19 mouse cellular contexts compared by ENCODE assay signal in the genomic region with DNA sequence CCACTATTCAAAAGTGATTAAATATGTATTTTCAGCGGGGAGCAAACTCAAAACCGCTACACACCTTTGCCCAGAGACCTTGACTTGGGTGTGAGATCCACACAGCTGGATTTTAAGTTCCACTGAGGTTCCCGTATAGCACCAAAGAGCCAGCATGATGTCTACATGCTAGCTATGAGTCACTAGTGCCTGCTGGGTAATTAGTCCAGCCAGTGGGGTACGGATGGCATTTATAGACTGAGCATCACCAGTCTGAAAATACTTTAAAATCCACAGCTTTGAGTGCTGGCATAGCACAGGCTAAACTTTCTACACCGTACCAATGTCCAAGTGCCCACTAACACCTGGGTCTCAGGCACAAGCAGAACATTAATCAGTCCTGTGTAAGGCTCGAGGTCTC. TPM values are rescaled to one million over a fixed set of nuclear protein-coding genes. Genes with fewer than 3 reads are reported as not detected.
DNase-seq lines count a peak whose midpoint lies in the region; ATAC-seq and TF ChIP-seq lines count a peak whose summit lies in the region.
"Had no signal": no experiment of that assay in that cellular context is flagged by ENCODE, and none has a peak within 500 bp of the region (broad histone marks: within the 10 kb centered on the region; RNA-seq: fewer than 3 reads in every experiment).

No protein-coding gene starts in this region.

- H3K9me3 ChIP-seq in heart, embryonic 10.5 days = no peaks in the 10 kb centered on the region
- no peaks in the 10 kb centered on the region for H3K9me3 ChIP-seq in heart, postnatal 0 days (replicated peaks; ENCODE audit: control insufficient read depth, low read length)
- H3K9me3 ChIP-seq in lung, embryonic 15.5 days = no peaks in the 10 kb centered on the region
- H3K9me3 ChIP-seq: forebrain, embryonic 10.5 days; midbrain, embryonic 15.5 days had no signal

- H3K4me1 ChIP-seq in heart, embryonic 10.5 days = peaks cover 68% of the 10 kb centered on the region
- H3K4me1 ChIP-seq in heart, postnatal 0 days (ENCODE audit: control insufficient read depth, insufficient read depth) = peaks cover 39% of the 10 kb centered on the region
- H3K4me1 ChIP-seq in lung, embryonic 15.5 days = peaks cover 38% of the 10 kb centered on the region

- peak overlapping the region; percentile 18; the same call in 1 of the 2 replicates for H3K27ac ChIP-seq in heart, embryonic 10.5 days
- H3K27ac ChIP-seq in heart, postnatal 0 days (ENCODE audit: low read depth) = peak overlapping the region; percentile 71
- H3K27ac ChIP-seq in lung, embryonic 15.5 days = peak overlapping the region; percentile 70; the same call in 1 of the 2 replicates
- H3K27ac ChIP-seq: forebrain, embryonic 10.5 days; liver, embryonic 14.5 days; midbrain, embryonic 15.5 days had no signal

- peak overlapping the region; percentile 37; the same call in 1 of the 2 replicates for H3K4me2 ChIP-seq in heart, postnatal 0 days (ENCODE audit: low read depth, low read length)
- H3K4me2 ChIP-seq in lung, embryonic 15.5 days = no peak overlapping the region
- H3K4me2 ChIP-seq: midbrain, embryonic 15.5 days had no signal

- no peak for DNase-seq in heart, embryonic 10.5 days (ENCODE audit: low spot score)
- no peak for DNase-seq in heart, adult 9 months (ENCODE audit: low spot score in 2 of 2)
- DNase-seq in heart, postnatal 0 days (ENCODE audit: low spot score) = no peak
- no peak for DNase-seq in heart, postnatal 25 days (ENCODE audit: low spot score)
- DNase-seq in lung, postnatal 25 days (ENCODE audit: low spot score) = no peak
- DNase-seq in Muller cell, postnatal 12 days (ENCODE audit: inconsistent ontology term) = peak; percentile 64
- no peak for DNase-seq in right cerebral cortex, adult 2 months (ENCODE audit: low spot score in 2 of 2)
- DNase-seq: kidney, adult 11 months; lung, postnatal 36 days; thymus, postnatal 14 days had no signal

- 71% methylated on average over 6 of the region's 6 CpGs for WGBS in heart, embryonic 10.5 days
- 62% methylated on average over 6 of the region's 6 CpGs for WGBS in heart, postnatal 0 days
- 73% methylated on average over 6 of the region's 6 CpGs for WGBS in lung, embryonic 15.5 days

- TF ChIP-seq CTCF in heart, postnatal 0 days (IDR thresholded peaks at IDR 0.05; ENCODE audit: low read depth) = no peak

- no peak for TF ChIP-seq EP300 in heart, postnatal 0 days (IDR thresholded peaks at IDR 0.05; ENCODE audit: low read depth)

- H3K4me3 ChIP-seq in heart, embryonic 10.5 days = no peak overlapping the region
- H3K4me3 ChIP-seq in heart, postnatal 0 days (ENCODE audit: low read depth, low read length) = no peak overlapping the region
- no peak overlapping the region for H3K4me3 ChIP-seq in lung, embryonic 15.5 days
- H3K4me3 ChIP-seq: forebrain, embryonic 10.5 days; midbrain, embryonic 15.5 days; myocyte had no signal

- intact Hi-C loops in heart, postnatal 25 days (cut with DNase I) = no loop called here

- H3K36me3 ChIP-seq in heart, embryonic 10.5 days = peaks cover 8% of the 10 kb centered on the region
- H3K36me3 ChIP-seq in heart, postnatal 0 days (replicated peaks; ENCODE audit: control insufficient read depth, insufficient read depth, low read length) = no peaks in the 10 kb centered on the region
- H3K36me3 ChIP-seq in lung, embryonic 15.5 days = no peaks in the 10 kb centered on the region
- H3K36me3 ChIP-seq: midbrain, embryonic 15.5 days had no signal

- ATAC-seq in heart, postnatal 0 days (ENCODE audit: insufficient read depth, low read depth) = no peak
- no peak for ATAC-seq in lung, embryonic 15.5 days (ENCODE audit: borderline replicate concordance, extremely low read depth, low FRiP score, low TSS enrichment)
- ATAC-seq: midbrain, embryonic 15.5 days had no signal

- no peaks in the 10 kb centered on the region for H3K27me3 ChIP-seq in heart, embryonic 10.5 days (ENCODE audit: insufficient read depth, poor library complexity, severe bottlenecking)
- H3K27me3 ChIP-seq in heart, postnatal 0 days (ENCODE audit: control insufficient read depth, insufficient read depth, low read length) = no peaks in the 10 kb centered on the region
- H3K27me3 ChIP-seq in lung, embryonic 15.5 days = no peaks in the 10 kb centered on the region
- H3K27me3 ChIP-seq: midbrain, embryonic 15.5 days had no signal

- no peak overlapping the region for H3K9ac ChIP-seq in heart, postnatal 0 days (replicated peaks; ENCODE audit: low read depth, low read length)
- no peak overlapping the region for H3K9ac ChIP-seq in lung, embryonic 15.5 days
- H3K9ac ChIP-seq: liver, embryonic 14.5 days; midbrain, embryonic 15.5 days had no signal

RNA-seq across cellular contexts. Expression of gene Fgfr2, which starts 23.0 kb away (rescaled TPM):
- polyA plus RNA-seq in heart, embryonic 10.5 days (2016; fragmentation: Nextera tagmentation; extraction: Ambion mirVana) = 23.6 and 46.6 TPM in 2 replicates
- total RNA-seq in heart, postnatal 0 days (2014; rRNA removed; ENCODE audit: low replicate concordance) = 10.0 and 11.5 TPM in 2 replicates
- 3.8 TPM in 2 replicates for polyA plus RNA-seq in heart, postnatal 0 days (2015; fragmentation: Nextera tagmentation; extraction: Ambion mirVana)
- 1 to 10 TPM; 1.7 to 1.8 TPM for total RNA-seq in heart, postnatal 25 days (2021)
- polyA plus RNA-seq in lung, embryonic 15.5 days (2015; fragmentation: Nextera tagmentation; extraction: Ambion mirVana) = 149 and 160 TPM in 2 replicates
- total RNA-seq: CH12.LX; hematopoietic stem cell, adult 5-6 weeks; megakaryocyte-erythroid progenitor cell, adult 5-6 weeks; neutrophil, adult 5-6 weeks had no signal

RNA-seq across cellular contexts. Expression of gene Ctbp2, which starts 24.0 kb away (rescaled TPM):
- polyA plus RNA-seq in heart, embryonic 10.5 days (2016; fragmentation: Nextera tagmentation; extraction: Ambion mirVana) = 60.1 and 75.7 TPM in 2 replicates
- total RNA-seq in heart, postnatal 0 days (2014; rRNA removed; ENCODE audit: low replicate concordance) = 66.6 and 71.3 TPM in 2 replicates
- 27.0 and 27.9 TPM in 2 replicates for polyA plus RNA-seq in heart, postnatal 0 days (2015; fragmentation: Nextera tagmentation; extraction: Ambion mirVana)
- 10 to 100 TPM; 24.8 to 36.1 TPM for total RNA-seq in heart, postnatal 25 days (2021)
- 91.6 and 94.8 TPM in 2 replicates for polyA plus RNA-seq in lung, embryonic 15.5 days (2015; fragmentation: Nextera tagmentation; extraction: Ambion mirVana)

Comparison
In these comparisons a context has a peak if more than half of its experiments do, and no peak if none do; other contexts are left out.
1. H3K27ac ChIP-seq: peak in every context shown above with its lines; median percentile 71 in heart, postnatal 0 days; 70 in lung, embryonic 15.5 days; 18 in heart, embryonic 10.5 days.